Mouse (Mus musculus): ENCODE data around the gene Sec13.

GRCm38 (mm10) chr6:113741425-113741824 lies 882 bp upstream of the Sec13 start:
- TF ChIP-seq RAD21 (IDR thresholded peaks at IDR 0.05; ENCODE audit: low read depth, low read length), result no peak
- TF ChIP-seq CTCF (conservative IDR thresholded peaks at IDR 0.05 in 1 of 2, IDR thresholded peaks at IDR 0.05 in 1 of 2; ENCODE audit: low read depth in 2 of 2, low read length in 2 of 2), result no peak
- TF ChIP-seq HCFC1 (IDR thresholded peaks at IDR 0.05; ENCODE audit: low read depth, low read length), result no peak
